Mouse (Mus musculus) stomach, embryonic 14.5 days (tissue): ENCODE measurements at regions not wholly inside any gene's neighbourhood (a gene's known extent, or its start where the extent isn't known, plus 50 kb on each side); places are given as distances from the start of the nearest gene placed in this dataset.

ENCODE experiments used
- ATAC-seq: fragments of 200-750 bp; cut with Nextera tagmentation; 2 replicates; pipeline ENCODE4 v1.8.0; 2017; ENCODE audit warnings: low read depth, moderate TSS enrichment; ENCODE audit not compliant: insufficient number of reproducible peaks, insufficient read depth, low FRiP score
- H3K27ac ChIP-seq: fragments of 300-500 bp; sonication (generic); 2 replicates; pipeline ENCODE4 v1.5.1; 2014; ENCODE audit warnings: mild to moderate bottlenecking, low read length, moderate library complexity, mixed read lengths
- H3K27me3 ChIP-seq: fragments of 300-500 bp; sonication (generic); 2 replicates; pipeline ENCODE4 v1.6.1; 2014; ENCODE audit warnings: low read length, control low read depth, mixed read lengths; ENCODE audit not compliant: control insufficient read depth, insufficient read depth
- H3K36me3 ChIP-seq: fragments of 300-500 bp; sonication (generic); 2 replicates; pipeline ENCODE4 v1.6.1; 2014; ENCODE audit warnings: mild to moderate bottlenecking, control low read depth, low read length, moderate library complexity, mixed read lengths; ENCODE audit not compliant: control insufficient read depth, insufficient read depth
- H3K4me1 ChIP-seq: fragments of 300-500 bp; sonication (generic); 2 replicates; pipeline ENCODE4 v1.6.1; 2014; ENCODE audit warnings: low read length, control low read depth, mixed read lengths; ENCODE audit not compliant: control insufficient read depth, insufficient read depth
- H3K4me2 ChIP-seq: fragments of 300-500 bp; sonication (generic); replicated peaks from 2 replicates; pipeline ENCODE4 v1.6.1; 2014; ENCODE audit warnings: low read depth, low read length, control low read depth
- H3K4me3 ChIP-seq: fragments of 300-500 bp; sonication (generic); 2 replicates; pipeline ENCODE4 v1.5.1; 2014; ENCODE audit warnings: low read depth, low read length, control low read depth
- H3K9ac ChIP-seq: fragments of 300-500 bp; sonication (generic); replicated peaks from 2 replicates; pipeline ENCODE4 v1.6.1; 2014; ENCODE audit warnings: low read depth, mild to moderate bottlenecking, control low read depth, low read length, moderate library complexity, mixed read lengths
- H3K9me3 ChIP-seq: fragments of 300-500 bp; sonication (generic); 2 replicates; pipeline ENCODE4 v1.6.1; 2016; ENCODE audit warnings: low read depth, low read length, control low read depth; ENCODE audit not compliant: control insufficient read depth
- WGBS: fragments of 180-500 bp; shearing (Covaris S2); extraction: QIAGEN DNeasy Blood & Tissue Kit; methylation state at CpG from one replicate; pipeline ENCODE4 v1.1.7; 2014; 5-methylcytosine and 5-hydroxymethylcytosine counted together

DNA sequence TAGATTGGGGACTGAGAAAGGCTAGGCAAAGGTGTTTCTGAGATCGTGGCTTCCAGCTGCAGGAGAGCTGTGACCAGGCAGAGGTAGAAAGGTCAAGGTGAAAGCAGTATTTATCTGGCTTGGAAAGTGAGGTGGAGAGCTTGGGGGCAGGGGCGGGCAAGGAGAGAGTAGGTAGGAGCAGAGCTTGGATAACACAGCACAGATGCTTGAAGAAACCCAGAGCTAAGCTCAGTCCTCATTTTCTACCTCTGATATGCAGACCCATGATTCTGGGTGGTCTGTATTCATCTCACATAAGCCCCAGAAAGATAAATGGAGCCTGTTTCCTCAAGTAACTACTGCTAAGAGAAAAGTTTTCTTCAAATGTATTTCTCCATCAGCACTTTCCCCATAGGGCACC lies 375.3 kb downstream of the Mllt3 start:
- H3K4me2 ChIP-seq = no peak overlapping the region
- no peak for ATAC-seq
- H3K4me3 ChIP-seq = no peak overlapping the region
- H3K36me3 ChIP-seq = no peaks in the 10 kb centered on the region
- H3K4me1 ChIP-seq = peaks cover 11% of the 10 kb centered on the region; the same call in 1 of the 2 replicates
- H3K9ac ChIP-seq = no peak overlapping the region
- 16% methylated on average over 2 of the region's 2 CpGs for WGBS
- H3K27ac ChIP-seq = no peak overlapping the region
- H3K9me3 ChIP-seq = no peaks in the 10 kb centered on the region
- no peaks in the 10 kb centered on the region for H3K27me3 ChIP-seq

DNA sequence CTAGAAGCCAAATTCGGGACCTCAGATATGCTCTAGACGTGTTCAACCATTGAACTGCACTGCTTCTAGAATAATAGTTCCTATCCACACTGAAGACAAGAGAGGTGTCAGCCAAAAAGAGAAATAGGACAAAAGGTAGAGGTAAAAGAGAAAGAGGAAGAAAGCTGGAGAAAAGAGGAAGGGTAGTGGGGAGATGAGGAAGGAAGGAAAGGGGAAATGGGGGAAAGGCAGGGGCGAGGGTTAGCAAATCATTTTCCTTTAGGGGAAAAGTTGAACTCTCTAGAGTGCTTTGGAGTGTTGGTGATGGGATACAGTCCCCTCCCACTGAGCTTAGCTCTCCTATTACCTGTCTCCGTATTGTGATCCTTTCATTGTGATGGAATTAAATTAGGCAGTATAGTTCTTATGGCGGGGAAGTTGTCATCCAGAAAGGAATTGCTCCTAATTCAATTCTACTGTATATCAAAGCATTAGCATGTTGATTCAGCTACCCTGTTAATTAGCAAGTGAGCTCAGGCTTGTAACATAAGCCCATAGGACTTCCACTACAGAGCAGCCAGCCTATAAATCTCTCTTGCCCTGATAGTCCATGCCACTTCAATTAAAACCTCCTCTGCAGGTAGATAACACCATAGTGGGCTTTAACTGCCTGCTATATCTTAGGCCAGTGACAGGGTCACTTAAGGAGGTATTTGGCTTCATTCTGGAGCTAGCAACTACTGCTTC lies 379.6 kb downstream of the Mllt3 start:
- H3K36me3 ChIP-seq = no peaks in the 10 kb centered on the region
- no peak overlapping the region for H3K27ac ChIP-seq
- peaks cover 10% of the 10 kb centered on the region; the same call in 1 of the 2 replicates for H3K4me1 ChIP-seq
- no peaks in the 10 kb centered on the region for H3K9me3 ChIP-seq
- H3K9ac ChIP-seq = no peak overlapping the region
- H3K27me3 ChIP-seq = no peaks in the 10 kb centered on the region
- ATAC-seq = no peak
- H3K4me2 ChIP-seq = no peak overlapping the region
- no peak overlapping the region for H3K4me3 ChIP-seq
- 79% methylated on average over 5 of the region's 5 CpGs for WGBS

DNA sequence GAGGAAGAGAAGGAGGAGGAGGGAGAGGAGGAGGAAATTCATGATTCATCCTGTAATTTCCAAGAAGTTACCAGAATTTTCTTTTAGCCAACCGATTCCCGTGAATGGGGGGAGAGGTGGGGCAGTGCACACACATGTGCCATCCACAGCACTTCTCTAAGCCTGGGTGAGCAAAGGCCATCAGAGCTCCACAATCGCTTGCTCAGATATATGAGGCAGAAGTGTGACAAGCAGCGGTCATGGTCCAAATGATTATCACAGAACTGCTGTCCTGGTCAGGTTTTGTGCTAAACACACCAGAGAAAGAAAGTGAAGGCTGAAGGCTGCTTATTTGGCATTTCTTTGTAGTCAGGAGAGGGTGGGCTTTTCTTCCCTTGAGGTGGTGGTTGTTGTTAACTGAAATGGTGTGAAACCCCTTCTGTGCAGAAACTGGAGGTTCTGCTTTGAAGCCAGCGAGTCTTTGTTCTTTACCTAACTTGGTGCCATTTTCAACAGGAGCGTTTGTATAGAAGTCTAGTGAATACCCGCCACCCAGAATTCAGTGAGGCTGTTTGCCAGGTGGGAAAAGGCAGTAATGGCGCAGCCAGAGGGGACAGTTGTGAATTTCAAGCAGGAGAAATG lies 380.7 kb downstream of the Mllt3 start:
- Histone ChIP-seq H3K4me1 (peaks cover 6% of the 10 kb centered on the region; the same call in 1 of the 2 replicates), H3K27ac (no peak overlapping the region), H3K4me3 (no peak overlapping the region), H3K27me3 (no peaks in the 10 kb centered on the region), H3K9me3 (no peaks in the 10 kb centered on the region), H3K9ac (no peak overlapping the region), H3K36me3 (no peaks in the 10 kb centered on the region), H3K4me2 (no peak overlapping the region)
- WGBS = 73% methylated on average over 8 of the region's 8 CpGs
- ATAC-seq = no peak

DNA sequence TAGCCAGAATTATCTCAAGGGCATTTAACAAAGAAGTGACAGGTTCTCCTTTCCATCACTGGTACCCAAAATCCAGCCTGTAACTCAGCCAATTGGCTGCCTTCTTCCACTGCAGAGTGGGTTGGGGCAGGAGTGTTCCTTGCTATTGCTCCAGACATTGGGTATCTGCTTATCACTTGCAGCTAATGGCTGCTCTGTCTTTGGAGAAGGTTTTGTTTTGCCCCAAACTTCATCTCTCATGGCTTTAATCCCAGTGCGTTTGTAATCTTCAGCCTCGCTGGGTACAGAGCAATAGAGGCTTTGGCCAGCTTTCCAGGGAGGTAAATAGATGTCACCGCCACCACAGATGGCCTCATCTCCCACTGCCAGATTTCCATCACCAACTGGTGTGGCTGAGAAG lies 381.9 kb downstream of the Mllt3 start:
- no peaks in the 10 kb centered on the region for H3K36me3 ChIP-seq
- no peak for ATAC-seq

DNA sequence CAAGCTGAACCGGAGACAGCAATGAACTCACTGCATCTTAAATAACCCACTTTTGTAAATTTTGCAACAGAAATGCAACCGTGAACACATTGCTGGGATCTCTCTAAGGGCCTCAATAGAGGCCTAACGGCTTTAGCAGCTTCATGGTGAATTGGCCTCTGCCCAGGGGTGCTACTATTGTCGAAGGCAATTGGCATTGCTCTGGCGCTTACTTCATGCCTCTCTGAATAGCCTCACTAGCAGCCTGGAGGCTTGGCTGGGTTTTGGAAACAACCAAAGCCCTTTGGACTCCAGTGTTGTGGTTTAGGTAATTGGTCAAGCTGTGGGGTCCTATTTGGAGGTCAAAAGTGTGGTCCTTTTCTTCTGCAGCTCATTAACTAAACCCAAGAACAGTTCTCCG lies 382.3 kb downstream of the Mllt3 start:
- H3K4me1 ChIP-seq = peaks cover 6% of the 10 kb centered on the region; the same call in 1 of the 2 replicates
- no peak overlapping the region for H3K9ac ChIP-seq
- H3K27ac ChIP-seq = no peak overlapping the region
- ATAC-seq = no peak
- H3K4me2 ChIP-seq = no peak overlapping the region
- H3K9me3 ChIP-seq = no peaks in the 10 kb centered on the region
- WGBS = 74% methylated on average over 6 of the region's 6 CpGs
- no peak overlapping the region for H3K4me3 ChIP-seq
- no peaks in the 10 kb centered on the region for H3K27me3 ChIP-seq
- no peaks in the 10 kb centered on the region for H3K36me3 ChIP-seq

More for the DNA sequence above, 381.9 kb downstream of the Mllt3 start:
- H3K4me3 ChIP-seq = no peak overlapping the region
- no peak overlapping the region for H3K27ac ChIP-seq
- H3K4me2 ChIP-seq = no peak overlapping the region
- no peaks in the 10 kb centered on the region for H3K9me3 ChIP-seq
- H3K9ac ChIP-seq = no peak overlapping the region
- no peaks in the 10 kb centered on the region for H3K27me3 ChIP-seq
- WGBS = 78% methylated on average over 3 of the region's 3 CpGs
- peaks cover 6% of the 10 kb centered on the region; the same call in 1 of the 2 replicates for H3K4me1 ChIP-seq

DNA sequence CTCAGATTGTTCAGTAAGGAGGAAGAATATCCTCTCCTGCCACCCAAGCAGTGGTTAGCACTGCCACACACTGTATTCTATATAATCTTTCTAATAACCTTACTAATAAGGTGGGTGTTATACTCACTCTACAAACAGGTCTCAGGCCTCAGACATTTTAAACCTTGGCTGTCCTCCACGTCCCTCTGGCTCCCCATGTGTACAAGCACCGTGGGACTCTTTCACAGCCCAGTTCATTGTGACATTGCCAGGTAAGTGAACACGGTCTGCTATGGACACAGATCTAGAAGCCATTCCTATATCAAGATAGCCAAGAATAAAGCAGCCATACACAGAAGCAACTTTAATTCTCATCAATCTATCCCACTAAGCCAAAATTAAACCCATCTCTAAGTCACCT lies 382.8 kb downstream of the Mllt3 start:
- Histone ChIP-seq H3K4me2 (no peak overlapping the region), H3K9me3 (no peaks in the 10 kb centered on the region), H3K27ac (no peak overlapping the region), H3K9ac (no peak overlapping the region), H3K4me3 (no peak overlapping the region), H3K27me3 (no peaks in the 10 kb centered on the region), H3K4me1 (peaks cover 6% of the 10 kb centered on the region; the same call in 1 of the 2 replicates), H3K36me3 (no peaks in the 10 kb centered on the region)
- no peak for ATAC-seq
- 83% methylated on average over 3 of the region's 3 CpGs for WGBS

DNA sequence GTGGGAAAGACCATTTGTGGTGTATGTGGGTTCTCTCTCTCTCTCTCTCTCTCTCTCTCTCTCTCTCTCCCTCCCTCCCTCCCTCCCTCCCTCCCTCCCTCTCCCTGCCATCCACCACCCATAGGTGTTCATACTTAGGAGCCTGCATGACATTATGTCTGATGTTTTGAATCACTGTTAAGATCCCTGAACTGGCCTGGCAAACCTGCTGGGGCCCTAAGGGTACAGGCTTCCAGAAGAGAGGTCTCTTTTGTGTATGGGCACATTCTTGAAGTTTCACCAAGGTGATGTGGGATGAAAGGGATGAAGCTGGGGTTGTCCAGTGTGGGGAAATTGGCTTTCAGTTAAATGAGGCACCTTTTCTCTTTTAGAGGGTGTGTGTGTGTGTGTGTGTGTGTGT lies 384.2 kb downstream of the Mllt3 start:
- Histone ChIP-seq H3K9ac (no peak overlapping the region), H3K36me3 (no peaks in the 10 kb centered on the region), H3K4me3 (no peak overlapping the region), H3K27me3 (no peaks in the 10 kb centered on the region), H3K4me2 (peak overlapping the region; percentile 64; the same call in 1 of the 2 replicates), H3K27ac (no peak overlapping the region), H3K9me3 (no peaks in the 10 kb centered on the region), H3K4me1 (peaks cover 6% of the 10 kb centered on the region; the same call in 1 of the 2 replicates)
- ATAC-seq = peak; percentile 29; the same call in 1 of the 2 replicates

DNA sequence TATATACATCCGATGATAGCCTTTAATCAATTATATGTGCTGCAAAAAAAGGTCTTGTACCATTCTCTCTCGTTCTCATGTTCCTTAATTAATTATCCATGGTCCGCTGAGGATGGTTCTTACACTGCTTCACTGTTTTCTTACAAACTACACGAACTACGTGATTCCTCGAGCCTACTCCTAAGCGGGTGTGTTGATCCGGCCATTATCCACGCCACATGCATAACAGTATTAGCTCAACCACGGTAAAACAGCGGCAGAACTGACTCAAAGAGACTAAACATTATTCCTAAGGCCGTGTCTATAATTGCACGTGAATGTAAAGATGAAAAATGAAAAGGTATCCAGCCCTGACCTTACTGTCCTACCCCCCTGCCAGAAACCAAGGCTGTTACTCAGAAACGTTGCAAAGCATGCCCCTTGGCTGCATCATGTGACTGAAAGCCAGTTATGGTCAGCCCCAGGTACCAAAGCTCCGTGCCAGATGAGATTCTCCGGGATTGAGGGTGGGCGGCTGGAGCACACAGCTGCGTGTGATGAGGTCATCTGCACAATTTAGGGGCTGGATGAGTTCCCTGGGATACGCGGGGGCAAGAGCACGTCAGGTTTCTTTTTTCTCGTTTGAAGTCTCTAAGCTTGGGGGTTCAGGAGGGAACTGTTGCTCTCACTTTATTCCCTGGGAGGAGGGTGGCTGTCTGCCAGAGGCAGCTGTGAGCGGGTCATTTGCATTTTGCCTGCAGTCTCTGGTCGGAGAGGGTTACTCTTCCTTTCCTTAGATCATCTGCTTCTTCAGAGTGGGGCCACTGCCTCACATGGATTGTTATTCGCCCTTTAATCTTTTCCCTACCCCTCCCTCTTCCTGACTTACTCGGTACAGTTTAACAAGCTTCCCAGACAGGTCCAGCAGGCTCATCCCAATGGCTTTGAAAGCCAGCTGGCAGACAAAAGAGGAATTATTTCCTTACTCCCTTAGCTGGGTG lies 384.9 kb downstream of the Mllt3 start:
- peak overlapping the region; percentile 27 for H3K4me3 ChIP-seq
- no peaks in the 10 kb centered on the region for H3K36me3 ChIP-seq
- peak overlapping the region; percentile 64 for H3K4me2 ChIP-seq
- 0 out of 2 replicates have a peak overlapping the region, but pooled peaks have one; percentile 18 for H3K9ac ChIP-seq
- H3K27me3 ChIP-seq = no peaks in the 10 kb centered on the region
- 14% methylated on average over 26 of the region's 26 CpGs for WGBS
- peaks cover 6% of the 10 kb centered on the region; the same call in 1 of the 2 replicates for H3K4me1 ChIP-seq
- H3K9me3 ChIP-seq = no peaks in the 10 kb centered on the region
- peak overlapping the region; percentile 18; the same call in 1 of the 2 replicates for H3K27ac ChIP-seq
- ATAC-seq = peak; percentile 51; the same call in 1 of the 2 replicates
